Mouse (Mus musculus): ENCODE results near the gene Rtn4rl1. TPM values are rescaled to one million over a fixed set of nuclear protein-coding genes. Genes with fewer than 3 reads are reported as not detected.

The Rtn4rl1 gene
- polyA plus RNA-seq, 1 experiment from 2014 or later, result 12.4 TPM

- peak overlapping the region; percentile 17 for H3K27ac ChIP-seq (ENCODE audit: low read length)
- H3K4me2 ChIP-seq (ENCODE audit: low read depth, low read length), result peak overlapping the region; percentile 95
- 85% methylated on average over 6 of the region's 6 CpGs for WGBS
- H3K9me3 ChIP-seq (replicated peaks; ENCODE audit: control insufficient read depth, low read length), result no peaks in the 10 kb centered on the region
- H3K36me3 ChIP-seq (ENCODE audit: control insufficient read depth, insufficient read depth), result peaks cover 13% of the 10 kb centered on the region; the same call in 1 of the 2 replicates
- no peak for ATAC-seq (replicated peaks; ENCODE audit: extremely low read depth, insufficient read depth, low FRiP score)
- peaks cover 17% of the 10 kb centered on the region; the same call in 1 of the 2 replicates for H3K27me3 ChIP-seq (ENCODE audit: control insufficient read depth, insufficient read depth, low read length)
- peaks cover 31% of the 10 kb centered on the region for H3K4me1 ChIP-seq (ENCODE audit: control insufficient read depth, insufficient read depth, low read length)
- no peak overlapping the region for H3K9ac ChIP-seq (ENCODE audit: low read length)
- H3K4me3 ChIP-seq (ENCODE audit: low read length), result no peak overlapping the region
These were observed 30.2 kb upstream of the Rtn4rl1 start for GRCm38 (mm10) chr11:75163379-75163778.

GRCm38 (mm10) chr11:75164051-75164450 is 29.5 kb upstream of the Rtn4rl1 start:
- Histone ChIP-seq H3K4me3 (ENCODE audit: low read length) (peak overlapping the region; percentile 73; the same call in 1 of the 2 replicates), H3K9me3 (replicated peaks; ENCODE audit: control insufficient read depth, low read length) (no peaks in the 10 kb centered on the region), H3K27me3 (ENCODE audit: control insufficient read depth, insufficient read depth, low read length) (peaks cover 17% of the 10 kb centered on the region; the same call in 1 of the 2 replicates), H3K27ac (ENCODE audit: low read length) (peak overlapping the region; percentile 17), H3K9ac (ENCODE audit: low read length) (0 out of 2 replicates have a peak overlapping the region, but pooled peaks have one; percentile 3), H3K36me3 (ENCODE audit: control insufficient read depth, insufficient read depth) (peaks cover 13% of the 10 kb centered on the region; the same call in 1 of the 2 replicates), H3K4me1 (ENCODE audit: control insufficient read depth, insufficient read depth, low read length) (peaks cover 31% of the 10 kb centered on the region), H3K4me2 (ENCODE audit: low read depth, low read length) (peak overlapping the region; percentile 95)
- WGBS, result 63% methylated on average over 2 of the region's 2 CpGs
- ATAC-seq (replicated peaks; ENCODE audit: extremely low read depth, insufficient read depth, low FRiP score), result no peak

- H3K27ac ChIP-seq (ENCODE audit: low read length), result peak overlapping the region; percentile 43; the same call in 1 of the 2 replicates
These were observed 28.8 kb upstream of the Rtn4rl1 start for GRCm38 (mm10) chr11:75164750-75165149.

GRCm38 (mm10) chr11:75165441-75166192 is 28.0 kb upstream of the Rtn4rl1 start:
- peaks cover 42% of the 10 kb centered on the region for H3K4me1 ChIP-seq (ENCODE audit: control insufficient read depth, insufficient read depth, low read length)
- peak overlapping the region; percentile 95 for H3K4me2 ChIP-seq (ENCODE audit: low read depth, low read length)
- H3K27me3 ChIP-seq (ENCODE audit: control insufficient read depth, insufficient read depth, low read length), result peaks cover 21% of the 10 kb centered on the region
- ATAC-seq (replicated peaks; ENCODE audit: extremely low read depth, insufficient read depth, low FRiP score), result 0 out of 2 replicates have a peak, but pooled peaks have one; percentile 10
- H3K27ac ChIP-seq (ENCODE audit: low read length), result peak overlapping the region; percentile 51
- WGBS, result 7% methylated on average over 54 of the region's 54 CpGs
- peaks cover 11% of the 10 kb centered on the region; the same call in 1 of the 2 replicates for H3K36me3 ChIP-seq (ENCODE audit: control insufficient read depth, insufficient read depth)
- H3K4me3 ChIP-seq (ENCODE audit: low read length), result peak overlapping the region; percentile 73
- peak overlapping the region; percentile 74 for H3K9ac ChIP-seq (ENCODE audit: low read length)
- H3K9me3 ChIP-seq (replicated peaks; ENCODE audit: control insufficient read depth, low read length), result no peaks in the 10 kb centered on the region

More at GRCm38 (mm10) chr11:75164750-75165149, 28.8 kb upstream of the Rtn4rl1 start:
- Histone ChIP-seq H3K36me3 (ENCODE audit: control insufficient read depth, insufficient read depth) (peaks cover 13% of the 10 kb centered on the region; the same call in 1 of the 2 replicates), H3K27me3 (ENCODE audit: control insufficient read depth, insufficient read depth, low read length) (peaks cover 20% of the 10 kb centered on the region; the same call in 1 of the 2 replicates), H3K4me2 (ENCODE audit: low read depth, low read length) (peak overlapping the region; percentile 95), H3K9ac (ENCODE audit: low read length) (peak overlapping the region; percentile 74), H3K4me3 (ENCODE audit: low read length) (peak overlapping the region; percentile 73), H3K9me3 (replicated peaks; ENCODE audit: control insufficient read depth, low read length) (no peaks in the 10 kb centered on the region), H3K4me1 (ENCODE audit: control insufficient read depth, insufficient read depth, low read length) (peaks cover 36% of the 10 kb centered on the region)
- 21% methylated on average over 15 of the region's 15 CpGs for WGBS
- ATAC-seq (replicated peaks; ENCODE audit: extremely low read depth, insufficient read depth, low FRiP score), result no peak

GRCm38 (mm10) chr11:75166193-75166842 is 27.3 kb upstream of the Rtn4rl1 start:
- 9% methylated on average over 55 of the region's 55 CpGs for WGBS
- peaks cover 27% of the 10 kb centered on the region for H3K27me3 ChIP-seq (ENCODE audit: control insufficient read depth, insufficient read depth, low read length)
- H3K4me2 ChIP-seq (ENCODE audit: low read depth, low read length), result peak overlapping the region; percentile 95
- H3K9ac ChIP-seq (ENCODE audit: low read length), result peak overlapping the region; percentile 74
- no peak for ATAC-seq (replicated peaks; ENCODE audit: extremely low read depth, insufficient read depth, low FRiP score)
- peaks cover 45% of the 10 kb centered on the region for H3K4me1 ChIP-seq (ENCODE audit: control insufficient read depth, insufficient read depth, low read length)
- H3K36me3 ChIP-seq (ENCODE audit: control insufficient read depth, insufficient read depth), result peaks cover 10% of the 10 kb centered on the region; the same call in 1 of the 2 replicates
- no peaks in the 10 kb centered on the region for H3K9me3 ChIP-seq (replicated peaks; ENCODE audit: control insufficient read depth, low read length)
- H3K27ac ChIP-seq (ENCODE audit: low read length), result peak overlapping the region; percentile 86
- peak overlapping the region; percentile 73 for H3K4me3 ChIP-seq (ENCODE audit: low read length)

- Histone ChIP-seq H3K4me2 (ENCODE audit: low read depth, low read length) (peak overlapping the region; percentile 95), H3K27me3 (ENCODE audit: control insufficient read depth, insufficient read depth, low read length) (peaks cover 29% of the 10 kb centered on the region), H3K27ac (ENCODE audit: low read length) (peak overlapping the region; percentile 86), H3K36me3 (ENCODE audit: control insufficient read depth, insufficient read depth) (peaks cover 10% of the 10 kb centered on the region; the same call in 1 of the 2 replicates), H3K4me1 (ENCODE audit: control insufficient read depth, insufficient read depth, low read length) (peaks cover 43% of the 10 kb centered on the region), H3K4me3 (ENCODE audit: low read length) (peak overlapping the region; percentile 73), H3K9ac (ENCODE audit: low read length) (peak overlapping the region; percentile 74), H3K9me3 (replicated peaks; ENCODE audit: control insufficient read depth, low read length) (no peaks in the 10 kb centered on the region)
- WGBS, result 3% methylated on average over 68 of the region's 68 CpGs
- ATAC-seq (replicated peaks; ENCODE audit: extremely low read depth, insufficient read depth, low FRiP score), result no peak
These were observed 26.5 kb upstream of the Rtn4rl1 start for GRCm38 (mm10) chr11:75166861-75167642.

- peak overlapping the region; percentile 86 for H3K27ac ChIP-seq (ENCODE audit: low read length)
- WGBS, result 6% methylated on average over 55 of the region's 63 CpGs
- 0 out of 2 replicates have a peak, but pooled peaks have one; percentile 3 for ATAC-seq (replicated peaks; ENCODE audit: extremely low read depth, insufficient read depth, low FRiP score)
- peak overlapping the region; percentile 73 for H3K4me3 ChIP-seq (ENCODE audit: low read length)
- peak overlapping the region; percentile 74 for H3K9ac ChIP-seq (ENCODE audit: low read length)
- no peaks in the 10 kb centered on the region for H3K9me3 ChIP-seq (replicated peaks; ENCODE audit: control insufficient read depth, low read length)
- H3K4me2 ChIP-seq (ENCODE audit: low read depth, low read length), result peak overlapping the region; percentile 95
- H3K27me3 ChIP-seq (ENCODE audit: control insufficient read depth, insufficient read depth, low read length), result peaks cover 37% of the 10 kb centered on the region
- H3K4me1 ChIP-seq (ENCODE audit: control insufficient read depth, insufficient read depth, low read length), result peaks cover 51% of the 10 kb centered on the region
- H3K36me3 ChIP-seq (ENCODE audit: control insufficient read depth, insufficient read depth), result peaks cover 8% of the 10 kb centered on the region; the same call in 1 of the 2 replicates
These were observed 25.7 kb upstream of the Rtn4rl1 start for GRCm38 (mm10) chr11:75167643-75168589.

All from heart, embryonic 16.5 days (tissue).